Mouse (Mus musculus) kidney, adult 11 months (tissue): Measurements from ENCODE around the gene Htatip2.

Experiments used
- DNase-seq: peaks from one replicate; pipeline ENCODE4 v3.0.0; 2022

Gene Htatip2

DNA sequence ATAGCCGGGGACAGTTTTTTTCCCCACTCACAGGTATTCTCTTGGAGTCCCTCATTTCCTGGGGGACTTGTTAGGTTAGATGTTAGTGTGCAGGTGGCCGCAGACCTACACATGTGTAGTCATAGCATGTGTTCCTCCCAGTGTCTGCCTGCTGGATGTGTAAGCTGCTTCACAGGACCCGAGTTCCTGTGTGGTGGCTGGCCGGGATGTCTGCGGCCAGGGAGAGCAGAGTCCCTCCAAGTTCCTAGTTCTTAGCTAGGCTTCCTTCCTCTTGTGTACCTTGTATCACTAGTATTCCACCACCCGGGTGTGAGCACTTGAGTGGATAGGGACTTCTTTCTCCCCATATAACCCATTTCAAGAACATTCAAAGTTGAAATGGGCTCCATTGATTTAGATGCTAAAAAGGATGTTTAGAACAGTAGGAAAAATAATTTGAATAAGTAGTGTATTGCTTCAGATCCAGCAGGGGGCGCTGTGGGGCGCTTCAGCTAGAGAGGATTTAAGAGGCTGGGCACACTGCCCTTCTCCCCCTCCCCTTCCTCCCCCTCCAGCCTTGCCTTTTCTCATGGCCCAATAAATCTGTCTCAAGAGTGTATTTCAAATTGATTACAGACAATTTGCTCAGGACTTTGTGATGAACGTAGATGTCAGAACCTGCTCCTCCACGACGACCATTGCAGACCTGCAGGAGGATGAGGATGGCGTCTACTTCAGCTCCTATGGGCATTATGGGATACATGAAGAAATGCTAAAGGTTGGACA, 27.9 kb downstream of the Htatip2 start:
- DNase-seq, result no peak

DNA sequence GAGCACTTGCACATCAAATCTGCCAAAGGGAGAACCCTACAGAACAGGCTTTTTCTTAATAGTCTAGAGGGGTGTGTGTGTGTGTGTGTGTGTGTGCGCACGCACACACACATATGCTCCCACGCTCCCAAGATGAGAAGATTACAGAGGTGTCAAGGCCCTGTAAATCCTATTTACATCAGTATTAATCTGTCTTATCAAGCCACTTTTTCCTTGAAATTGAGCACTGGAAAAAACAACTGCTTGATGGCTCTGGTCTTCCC, 28.4 kb downstream of the Htatip2 start:
- no peak for DNase-seq

DNA sequence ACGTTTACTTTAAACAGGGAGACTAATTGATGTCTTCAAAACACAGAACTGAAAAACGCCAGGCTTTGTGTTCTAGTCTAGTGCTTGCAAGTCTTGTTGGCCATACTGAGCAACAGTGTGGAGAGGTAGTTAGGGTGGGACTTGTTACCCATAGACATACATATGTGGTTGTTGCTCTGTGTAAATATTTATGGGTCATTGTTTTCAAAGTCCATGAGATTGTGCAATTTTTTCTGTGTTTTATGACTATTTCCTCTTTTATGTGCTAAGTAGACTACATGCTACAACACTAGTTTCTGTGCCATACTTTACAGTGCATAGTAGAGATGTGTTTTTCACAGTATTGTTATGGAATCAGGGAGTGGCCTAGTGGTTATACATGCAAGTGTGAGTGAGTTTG, 35.4 kb downstream of the Htatip2 start:
- no peak for DNase-seq

DNA sequence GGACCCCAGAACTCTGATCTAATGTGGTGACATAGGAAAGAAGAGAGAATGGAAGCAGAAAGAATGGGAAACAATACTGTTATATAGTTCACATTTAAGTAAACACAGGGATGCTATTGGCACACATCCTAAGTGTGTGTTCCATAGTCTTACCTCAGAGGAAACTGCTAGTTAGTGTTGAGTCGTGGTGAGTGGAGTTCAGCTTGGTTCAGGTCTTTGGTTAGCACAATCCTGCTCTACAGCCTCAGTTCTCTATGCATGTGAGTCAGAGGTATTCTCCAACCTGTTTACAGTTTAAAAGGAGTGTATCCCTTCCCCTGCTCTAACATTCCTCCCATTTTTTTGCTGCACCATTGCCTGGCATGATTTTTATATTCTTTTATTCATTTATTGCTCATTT, 38.3 kb downstream of the Htatip2 start:
- no peak for DNase-seq

DNA sequence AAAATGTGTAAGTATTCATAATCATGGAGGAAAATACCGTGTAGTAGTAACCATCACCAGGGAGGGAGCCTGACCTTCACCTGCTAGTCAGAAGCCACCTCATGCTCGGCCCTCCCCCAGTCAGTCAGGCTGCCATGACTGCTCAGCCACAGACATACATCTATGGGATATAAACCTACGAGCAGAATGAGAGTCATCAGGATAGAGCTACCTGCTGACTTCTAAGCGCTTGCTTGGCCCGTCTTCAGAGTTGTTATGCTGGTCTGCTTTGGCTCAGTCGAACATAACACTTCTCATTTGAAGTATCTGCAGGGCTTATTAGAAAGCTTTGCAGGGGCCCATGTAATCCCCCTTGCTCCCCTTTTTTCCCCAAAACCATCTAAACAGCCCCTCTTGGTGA, 44.6 kb downstream of the Htatip2 start:
- DNase-seq, result no peak

DNA sequence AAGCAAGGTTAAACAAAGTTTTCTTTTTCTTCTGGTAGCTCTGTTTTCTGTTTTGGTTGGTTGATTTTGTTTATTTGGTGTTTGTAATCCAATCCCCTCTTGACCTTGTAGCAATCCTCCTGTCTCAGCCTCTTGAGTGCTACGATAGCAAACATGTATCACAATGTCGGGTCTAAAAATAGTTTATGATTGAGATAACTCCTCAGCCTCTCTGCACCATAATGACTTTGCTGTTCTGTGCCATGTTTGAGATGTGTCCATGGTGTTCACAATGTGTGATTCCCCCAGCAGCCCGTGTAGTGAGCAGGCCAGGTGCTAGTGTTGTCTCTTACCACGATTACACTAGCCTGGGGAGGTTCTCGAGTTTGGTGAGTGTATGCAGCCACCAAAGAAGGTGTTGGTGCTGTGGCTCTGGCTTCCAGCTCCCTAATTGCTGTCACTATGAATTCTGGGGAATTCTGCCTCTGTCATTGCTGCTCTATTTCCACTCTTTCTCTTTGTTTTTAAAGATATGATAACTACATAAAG, 45.8 kb downstream of the Htatip2 start:
- DNase-seq, result no peak

DNA sequence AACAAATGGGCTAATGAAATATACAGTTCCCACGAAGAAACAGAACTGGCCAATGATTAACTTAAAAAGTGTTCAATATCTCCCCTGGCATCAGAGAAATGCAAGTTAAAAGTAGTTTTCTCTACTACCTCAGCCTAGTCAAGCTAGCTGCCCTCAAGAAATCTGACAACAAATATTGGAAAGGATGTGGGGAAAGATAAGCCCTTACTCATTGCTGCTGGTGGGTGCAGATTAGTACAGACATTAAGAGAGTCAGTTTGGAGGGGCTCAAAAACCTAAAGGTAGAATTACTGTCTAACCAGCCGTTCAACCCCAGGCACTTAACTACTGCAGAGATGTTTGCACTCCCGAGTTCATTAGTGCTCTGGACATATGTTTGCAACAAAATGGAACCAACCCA, 46.7 kb downstream of the Htatip2 start:
- DNase-seq, result no peak

DNA sequence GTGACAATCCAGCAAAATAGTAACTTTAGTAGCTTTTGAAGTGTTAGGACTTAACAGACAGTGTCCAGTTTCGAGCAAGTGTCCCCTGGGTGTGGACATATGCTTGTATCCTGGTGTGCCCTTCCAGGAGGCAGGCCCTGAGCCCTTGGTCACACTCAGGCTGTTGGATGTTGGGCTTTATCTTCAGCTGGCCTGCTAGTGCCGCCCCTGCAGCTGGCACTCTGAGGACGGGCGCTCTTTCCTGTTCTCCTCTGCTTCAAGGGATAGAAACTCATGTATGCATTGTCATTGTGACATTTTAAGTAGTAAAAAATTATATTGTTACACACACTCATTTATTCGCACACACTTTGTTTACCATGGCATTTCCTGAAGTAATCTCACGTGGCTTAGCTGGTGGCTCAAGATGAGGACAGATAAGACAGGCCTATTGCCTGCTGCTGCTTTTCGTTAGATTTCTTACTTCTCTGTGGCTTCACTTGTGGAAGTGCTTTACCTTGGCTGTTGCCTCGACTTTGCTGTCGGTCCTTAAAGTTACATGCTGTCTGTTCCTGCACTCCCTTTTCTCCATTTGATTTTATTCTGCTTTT, 48.3 kb downstream of the Htatip2 start:
- no peak for DNase-seq

DNA sequence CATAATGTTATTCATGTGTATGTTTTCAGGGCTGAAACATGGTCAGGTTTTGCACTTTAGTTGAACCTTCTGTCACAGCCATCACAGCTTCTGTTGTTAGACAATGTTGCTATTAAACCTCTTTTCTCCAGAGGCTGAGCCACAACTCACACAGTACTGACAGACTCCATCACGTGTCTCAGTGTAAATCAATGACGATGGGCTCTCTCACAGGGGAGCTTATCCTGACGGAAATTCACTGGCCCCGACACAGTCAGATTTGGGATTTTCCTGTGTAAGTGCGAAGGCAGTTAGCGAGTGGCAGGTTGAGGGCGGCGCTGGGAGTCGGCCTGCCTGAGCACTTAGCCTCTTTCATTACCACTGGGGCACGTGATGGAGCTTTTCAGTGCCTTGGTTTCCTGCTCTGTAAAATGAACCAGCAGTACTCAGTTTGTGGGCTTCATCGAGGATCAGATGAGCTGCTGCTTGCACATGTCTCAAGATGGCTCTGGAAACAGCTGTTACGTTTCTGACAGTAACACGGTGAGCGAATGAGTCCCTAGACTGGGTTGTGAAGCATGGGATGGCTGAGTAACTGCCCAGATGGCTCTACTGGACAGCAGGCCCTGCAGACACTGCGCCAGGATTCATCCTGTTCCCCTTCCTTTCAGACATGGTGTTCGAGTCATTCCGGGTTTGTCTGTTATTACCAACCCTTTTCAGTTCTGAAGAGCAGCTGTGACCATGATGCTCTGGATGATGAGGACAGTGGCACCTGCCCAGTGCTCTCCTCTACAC, 49.1 kb downstream of the Htatip2 start:
- DNase-seq, result no peak

DNA sequence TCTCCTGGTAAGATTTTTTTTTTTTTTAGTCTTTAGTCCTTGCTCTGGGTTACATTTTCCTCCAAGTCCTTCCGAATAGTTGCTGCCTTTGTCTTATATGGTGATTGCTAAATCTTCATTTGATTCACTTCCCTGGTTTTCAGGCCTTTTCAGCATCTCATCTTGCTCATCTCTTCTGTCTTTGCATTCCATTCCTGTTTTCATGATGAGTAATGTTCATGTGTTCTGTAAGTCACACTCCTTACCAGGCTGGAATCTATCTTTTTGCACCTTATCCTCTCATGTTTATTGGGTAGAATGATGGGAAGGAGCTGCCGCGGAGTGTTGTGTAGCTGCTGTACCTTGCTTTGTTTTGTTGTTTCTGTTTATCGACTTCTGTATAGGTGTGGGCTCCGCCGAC, 50.2 kb downstream of the Htatip2 start:
- DNase-seq, result no peak

DNA sequence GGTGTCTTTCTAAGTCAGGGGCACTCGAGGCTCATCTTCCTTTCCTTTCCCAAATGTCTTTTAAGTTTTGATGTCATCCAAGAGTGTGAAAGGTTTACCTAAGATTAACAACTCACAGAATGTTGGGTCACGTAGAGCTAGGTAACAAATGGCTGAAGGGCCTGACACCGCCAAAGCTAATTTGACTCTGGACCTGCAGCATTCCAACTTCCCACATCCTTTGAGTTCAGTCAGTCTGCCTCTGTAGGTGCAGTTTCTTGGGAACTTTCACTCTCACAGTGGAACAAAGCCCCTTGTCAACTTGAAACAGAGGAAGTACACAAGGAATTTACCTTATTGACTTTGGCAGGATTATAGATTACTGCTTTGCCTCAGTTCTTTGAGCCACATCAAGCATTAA, 50.6 kb downstream of the Htatip2 start:
- DNase-seq, result no peak

DNA sequence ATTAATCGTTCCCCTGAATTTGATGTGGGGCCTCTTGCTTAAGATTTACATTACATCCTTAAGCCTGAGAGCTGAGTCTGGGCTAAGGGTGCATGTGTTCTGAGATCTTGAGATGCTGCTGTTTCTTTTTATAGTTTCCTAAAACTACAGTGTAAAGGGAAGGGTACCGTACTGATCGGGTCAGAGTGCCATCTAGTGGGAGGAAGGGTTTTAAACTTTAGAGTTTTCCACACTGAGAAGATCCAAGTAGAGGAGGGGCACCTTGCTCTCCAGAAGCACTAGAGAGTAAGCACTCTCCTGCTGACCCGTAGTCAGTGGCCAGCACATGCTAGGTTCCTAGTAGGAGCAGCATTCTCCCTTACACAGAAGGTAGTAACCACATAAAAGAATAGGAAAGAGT, 52.4 kb downstream of the Htatip2 start:
- DNase-seq, result no peak

DNA sequence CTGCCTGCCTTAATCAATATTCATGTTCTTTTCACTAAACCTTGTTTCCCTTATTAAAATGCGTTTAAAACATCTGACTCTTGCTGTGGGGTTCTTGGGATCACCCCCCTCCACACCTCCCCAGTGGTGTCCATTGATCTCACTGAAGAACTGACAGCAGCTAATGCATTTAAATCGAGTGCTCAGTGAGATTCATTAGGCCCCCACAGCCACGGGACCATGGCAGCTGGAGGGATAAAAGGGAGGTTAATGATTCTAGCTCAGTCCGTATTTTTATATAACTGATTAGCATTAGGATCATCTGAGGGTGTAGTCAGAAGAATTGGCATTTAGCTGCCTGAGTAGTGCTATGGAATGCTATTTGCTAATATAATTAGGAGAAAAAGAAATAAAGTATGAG, 60.5 kb downstream of the Htatip2 start:
- no peak for DNase-seq

DNA sequence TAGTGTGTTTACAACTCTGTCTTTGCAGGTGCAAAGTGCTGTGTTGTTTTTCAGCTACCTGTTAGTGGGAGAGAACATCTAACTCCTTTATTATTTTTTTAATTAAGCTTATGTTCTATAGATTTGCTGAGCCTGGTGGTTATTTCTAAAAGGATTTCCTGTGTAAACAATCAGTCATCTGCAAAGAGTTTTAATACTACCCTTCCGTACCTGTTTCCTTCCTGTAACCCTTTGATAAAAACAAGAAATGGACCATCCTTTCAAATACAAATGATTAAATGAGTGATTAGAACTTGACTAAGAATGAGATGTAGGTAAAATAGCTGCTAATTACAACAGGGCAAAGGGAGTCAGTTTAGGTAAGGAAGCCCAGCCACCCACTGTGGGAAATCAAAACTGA, 62.5 kb downstream of the Htatip2 start:
- DNase-seq, result no peak

DNA sequence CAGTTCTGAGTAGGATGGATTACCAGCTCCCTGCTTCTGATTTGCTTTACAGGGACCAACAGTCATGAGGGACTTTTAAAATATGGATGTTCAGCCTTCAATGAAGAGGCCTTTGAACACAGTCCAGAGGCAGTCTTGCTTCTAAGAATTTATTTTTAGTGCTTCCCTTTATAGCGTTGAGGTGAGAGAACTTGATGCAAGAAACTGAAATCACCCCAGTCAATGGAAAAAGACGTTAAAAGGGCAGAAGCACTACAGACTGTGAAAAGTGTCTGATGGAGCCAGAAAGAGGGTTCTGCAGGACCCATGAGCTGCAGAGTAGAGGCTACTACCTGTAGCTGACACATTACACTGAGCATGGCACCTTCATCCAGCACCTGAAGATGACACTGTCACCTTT, 63.1 kb downstream of the Htatip2 start:
- DNase-seq, result no peak
